Mouse (Mus musculus): ENCODE data around the gene Gm48551.

The Gm48551 gene

GRCm38 (mm10) chr10:81418216-81419070 lies 34.2 kb downstream of the Gm48551 start:
- DNase-seq (ENCODE audit: low read depth): no peak

- no peak for DNase-seq (ENCODE audit: low read depth)
These were observed 35.1 kb downstream of the Gm48551 start for GRCm38 (mm10) chr10:81419111-81419928.

GRCm38 (mm10) chr10:81420191-81420767 lies 36.0 kb downstream of the Gm48551 start:
- DNase-seq (ENCODE audit: low read depth): no peak

GRCm38 (mm10) chr10:81421041-81421796 lies 37.0 kb downstream of the Gm48551 start:
- DNase-seq (ENCODE audit: low read depth): no peak

- no peak for DNase-seq (ENCODE audit: low read depth)
These were observed 37.5 kb downstream of the Gm48551 start for GRCm38 (mm10) chr10:81421797-81422100.

GRCm38 (mm10) chr10:81422191-81422590 lies 37.9 kb downstream of the Gm48551 start:
- DNase-seq (ENCODE audit: low read depth): no peak

- DNase-seq (ENCODE audit: low read depth): no peak
These were observed 38.5 kb downstream of the Gm48551 start for GRCm38 (mm10) chr10:81422661-81423217.

- DNase-seq (ENCODE audit: low read depth): no peak
These were observed 39.4 kb downstream of the Gm48551 start for GRCm38 (mm10) chr10:81423476-81424245.

- DNase-seq (ENCODE audit: low read depth): peak; percentile 75
These were observed 40.2 kb downstream of the Gm48551 start for GRCm38 (mm10) chr10:81424246-81425051.

GRCm38 (mm10) chr10:81425236-81425850 lies 41.1 kb downstream of the Gm48551 start:
- peak; percentile 82 for DNase-seq (ENCODE audit: low read depth)

- DNase-seq (ENCODE audit: low read depth): peak; percentile 62
These were observed 41.9 kb downstream of the Gm48551 start for GRCm38 (mm10) chr10:81426081-81426671.

- peak; percentile 83 for DNase-seq (ENCODE audit: low read depth)
These were observed 42.6 kb downstream of the Gm48551 start for GRCm38 (mm10) chr10:81426897-81427296.

GRCm38 (mm10) chr10:81427327-81427726 lies 43.1 kb downstream of the Gm48551 start:
- no peak for DNase-seq (ENCODE audit: low read depth)

GRCm38 (mm10) chr10:81427804-81428506 lies 43.7 kb downstream of the Gm48551 start:
- no peak for DNase-seq (ENCODE audit: low read depth)

GRCm38 (mm10) chr10:81428507-81428870 lies 44.2 kb downstream of the Gm48551 start:
- no peak for DNase-seq (ENCODE audit: low read depth)

- no peak for DNase-seq (ENCODE audit: low read depth)
These were observed 44.8 kb downstream of the Gm48551 start for GRCm38 (mm10) chr10:81429092-81429491.

- peak; percentile 93 for DNase-seq (ENCODE audit: low read depth)
These were observed 45.4 kb downstream of the Gm48551 start for GRCm38 (mm10) chr10:81429605-81430061.

- peak; percentile 92 for DNase-seq (ENCODE audit: low read depth)
These were observed 46.0 kb downstream of the Gm48551 start for GRCm38 (mm10) chr10:81430141-81430830.
